Mouse (Mus musculus): ENCODE results near the gene Cyp4f18. TPM values are rescaled to one million over a fixed set of nuclear protein-coding genes. Genes with fewer than 3 reads are reported as not detected.

The Cyp4f18 gene
- polyA plus RNA-seq (2014; fragmentation: Illumina TruSeq; extraction: RNeasy Lipid Tissue Mini Kit (QIAGEN cat#74804); ENCODE audit: low read depth, low replicate concordance) = not detected

DNA sequence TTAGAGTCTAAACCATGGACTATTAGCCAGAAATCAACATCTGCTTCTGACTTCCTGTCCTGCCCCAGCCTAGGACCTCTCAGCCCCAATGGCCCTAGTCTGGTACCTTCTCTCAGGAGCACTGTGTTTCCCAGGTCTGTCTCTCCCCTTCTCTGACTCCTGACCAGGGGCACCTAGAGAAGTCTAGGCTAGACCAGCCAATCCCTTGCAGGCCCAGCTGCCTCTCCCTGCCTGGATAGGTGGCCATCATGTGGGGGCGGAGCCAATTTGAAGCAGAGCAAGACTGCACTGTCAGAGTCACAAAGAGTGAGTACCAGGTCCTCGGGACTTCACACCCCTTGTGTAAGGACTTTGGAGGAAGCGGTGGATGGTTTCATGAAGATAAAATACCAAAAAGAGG is at the start of gene Cyp4f18:
Gene Cyp4f18 (minus strand): TSS at position 154 of the 400 bp plus-strand sequence.

GRCm38 (mm10) chr8:72040918-72041317 is 31.5 kb upstream of the Cyp4f18 start, which contains the start of gene Olfr372:
Gene Olfr372, plus strand, starts transcription at chr8:72041218.

GRCm38 (mm10) chr8:71950482-71951221 is 58.8 kb downstream of the Cyp4f18 start, which contains the start of gene Zfp961:
Gene Zfp961, plus strand, starts transcription at chr8:71951038.

Other genes starting within 250 kb of the Cyp4f18 start
- gene Zfp709, start 127.6 kb downstream of the Cyp4f18 start, polyA plus RNA-seq (2014; fragmentation: Illumina TruSeq; extraction: RNeasy Lipid Tissue Mini Kit (QIAGEN cat#74804); ENCODE audit: low read depth, low replicate concordance) = 5.7 TPM
- gene Zfp882, start 101.0 kb downstream of the Cyp4f18 start, polyA plus RNA-seq (2014; fragmentation: Illumina TruSeq; extraction: RNeasy Lipid Tissue Mini Kit (QIAGEN cat#74804); ENCODE audit: low read depth, low replicate concordance) = 3.5 TPM
- gene Zfp617, start 101.0 kb downstream of the Cyp4f18 start, polyA plus RNA-seq (2014; fragmentation: Illumina TruSeq; extraction: RNeasy Lipid Tissue Mini Kit (QIAGEN cat#74804); ENCODE audit: low read depth, low replicate concordance) = 43.0 TPM
- 21.4 TPM for gene Zfp961, start 58.6 kb downstream of the Cyp4f18 start, polyA plus RNA-seq (2014; fragmentation: Illumina TruSeq; extraction: RNeasy Lipid Tissue Mini Kit (QIAGEN cat#74804); ENCODE audit: low read depth, low replicate concordance)
- not detected for gene Olfr372, start 31.6 kb upstream of the Cyp4f18 start, polyA plus RNA-seq (2014; fragmentation: Illumina TruSeq; extraction: RNeasy Lipid Tissue Mini Kit (QIAGEN cat#74804); ENCODE audit: low read depth, low replicate concordance)
- not detected for gene Olfr373, start 73.6 kb upstream of the Cyp4f18 start, polyA plus RNA-seq (2014; fragmentation: Illumina TruSeq; extraction: RNeasy Lipid Tissue Mini Kit (QIAGEN cat#74804); ENCODE audit: low read depth, low replicate concordance)
- not detected for gene Olfr374, start 97.4 kb upstream of the Cyp4f18 start, polyA plus RNA-seq (2014; fragmentation: Illumina TruSeq; extraction: RNeasy Lipid Tissue Mini Kit (QIAGEN cat#74804); ENCODE audit: low read depth, low replicate concordance)
- 41.8 TPM for gene Tpm4, start 125.3 kb upstream of the Cyp4f18 start, polyA plus RNA-seq (2014; fragmentation: Illumina TruSeq; extraction: RNeasy Lipid Tissue Mini Kit (QIAGEN cat#74804); ENCODE audit: low read depth, low replicate concordance)
- 48.6 TPM for gene Rab8a, start 151.6 kb upstream of the Cyp4f18 start, polyA plus RNA-seq (2014; fragmentation: Illumina TruSeq; extraction: RNeasy Lipid Tissue Mini Kit (QIAGEN cat#74804); ENCODE audit: low read depth, low replicate concordance)
- gene Hsh2d, start 180.0 kb upstream of the Cyp4f18 start, polyA plus RNA-seq (2014; fragmentation: Illumina TruSeq; extraction: RNeasy Lipid Tissue Mini Kit (QIAGEN cat#74804); ENCODE audit: low read depth, low replicate concordance) = not detected
- gene Cib3, start 203.2 kb upstream of the Cyp4f18 start, polyA plus RNA-seq (2014; fragmentation: Illumina TruSeq; extraction: RNeasy Lipid Tissue Mini Kit (QIAGEN cat#74804); ENCODE audit: low read depth, low replicate concordance) = 2.5 TPM
- gene Gm11034, start 204.0 kb upstream of the Cyp4f18 start, polyA plus RNA-seq (2014; fragmentation: Illumina TruSeq; extraction: RNeasy Lipid Tissue Mini Kit (QIAGEN cat#74804); ENCODE audit: low read depth, low replicate concordance) = not detected
- 15.1 TPM for gene Fam32a, start 210.1 kb upstream of the Cyp4f18 start, polyA plus RNA-seq (2014; fragmentation: Illumina TruSeq; extraction: RNeasy Lipid Tissue Mini Kit (QIAGEN cat#74804); ENCODE audit: low read depth, low replicate concordance)
- 11.5 TPM for gene Ap1m1, start 230.4 kb upstream of the Cyp4f18 start, polyA plus RNA-seq (2014; fragmentation: Illumina TruSeq; extraction: RNeasy Lipid Tissue Mini Kit (QIAGEN cat#74804); ENCODE audit: low read depth, low replicate concordance)

Data from liver, adult 10 weeks (tissue).